Mouse (Mus musculus): ENCODE measurements around the gene Tubb5. TPM values are rescaled to one million over a fixed set of nuclear protein-coding genes. Genes with fewer than 3 reads are reported as not detected.

The Tubb5 gene
- total and polyA plus RNA-seq, 2 experiments from 2014 or later = 2,151 to 3,707 TPM

- no peaks in the 10 kb centered on the region for H3K4me1 ChIP-seq (ENCODE audit: insufficient read depth)
- no peaks in the 10 kb centered on the region for H3K36me3 ChIP-seq (ENCODE audit: insufficient read depth)
- TF ChIP-seq CTCF (IDR thresholded peaks at IDR 0.05; ENCODE audit: low read depth) = no peak
- H3K4me3 ChIP-seq (ENCODE audit: low read depth, low read length) = no peak overlapping the region
- ATAC-seq (no peak), DNase-seq (no peak)
- no peaks in the 10 kb centered on the region for H3K27me3 ChIP-seq (ENCODE audit: insufficient read depth, low read length)
- H3K9ac ChIP-seq = no peak overlapping the region
- no peak overlapping the region for H3K27ac ChIP-seq (ENCODE audit: low read depth, low read length)
- H3K4me2 ChIP-seq (ENCODE audit: low read depth) = no peak overlapping the region
- H3K9me3 ChIP-seq (ENCODE audit: low read length) = no peaks in the 10 kb centered on the region
Observed at GRCm38 (mm10) chr17:35787493-35787892, 50.6 kb downstream of the Tubb5 start.

- no peak overlapping the region for H3K27ac ChIP-seq (ENCODE audit: low read depth, low read length)
- H3K9ac ChIP-seq = no peak overlapping the region
- H3K4me3 ChIP-seq (ENCODE audit: low read depth, low read length) = no peak overlapping the region
- no peaks in the 10 kb centered on the region for H3K9me3 ChIP-seq (ENCODE audit: low read length)
- no peak for DNase-seq
- no peaks in the 10 kb centered on the region for H3K4me1 ChIP-seq (ENCODE audit: insufficient read depth)
- 84% methylated on average over 4 of the region's 4 CpGs for WGBS
- no peak for ATAC-seq
- no peaks in the 10 kb centered on the region for H3K27me3 ChIP-seq (ENCODE audit: insufficient read depth, low read length)
- TF ChIP-seq CTCF (IDR thresholded peaks at IDR 0.05; ENCODE audit: low read depth) = no peak
- no peaks in the 10 kb centered on the region for H3K36me3 ChIP-seq (ENCODE audit: insufficient read depth)
- no peak overlapping the region for H3K4me2 ChIP-seq (ENCODE audit: low read depth)
Observed at GRCm38 (mm10) chr17:35785140-35785539, 53.0 kb downstream of the Tubb5 start.

DNA sequence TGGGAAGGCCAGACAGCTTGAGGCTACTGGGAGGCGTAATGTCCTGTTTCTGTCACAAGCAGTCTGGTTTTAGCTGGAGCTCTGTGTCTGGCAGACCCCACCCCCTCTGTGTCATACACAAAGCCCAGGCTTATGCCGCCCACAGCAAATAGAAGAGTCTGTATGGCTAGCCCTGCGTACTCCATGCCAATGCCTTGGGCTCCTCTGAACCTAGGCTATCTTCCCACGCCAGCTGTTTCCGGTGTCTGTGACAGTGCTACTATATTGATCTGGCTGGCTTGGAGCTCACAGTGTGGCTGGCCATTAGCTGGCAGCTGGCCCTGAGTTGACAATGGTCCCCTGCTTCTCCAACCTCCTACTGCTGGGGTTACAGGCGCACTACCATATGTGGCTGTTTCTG, 54.2 kb downstream of the Tubb5 start:
- H3K36me3 ChIP-seq (ENCODE audit: insufficient read depth) = no peaks in the 10 kb centered on the region
- no peak overlapping the region for H3K27ac ChIP-seq (ENCODE audit: low read depth, low read length)
- ATAC-seq (peak; percentile 69), DNase-seq (peak; percentile 10)
- no peaks in the 10 kb centered on the region for H3K27me3 ChIP-seq (ENCODE audit: insufficient read depth, low read length)
- no peak overlapping the region for H3K9ac ChIP-seq
- no peaks in the 10 kb centered on the region for H3K9me3 ChIP-seq (ENCODE audit: low read length)
- no peak for TF ChIP-seq CTCF (IDR thresholded peaks at IDR 0.05; ENCODE audit: low read depth)
- 82% methylated on average over 6 of the region's 6 CpGs for WGBS
- no peak overlapping the region for H3K4me2 ChIP-seq (ENCODE audit: low read depth)
- no peak overlapping the region for H3K4me3 ChIP-seq (ENCODE audit: low read depth, low read length)
- no peaks in the 10 kb centered on the region for H3K4me1 ChIP-seq (ENCODE audit: insufficient read depth)

Small RNA genes lying within 50 kb of the gene (microRNA-seq; reads per million reads assigned to microRNA genes)
- 0 to 0.37 reads per million in 2 experiments for gene Gm28033

Other genes with a start within 250 kb of the Tubb5 start
- not detected in 2 replicates for gene Sfta2, start 236.8 kb downstream of the Tubb5 start, total RNA-seq (2014; rRNA removed)
- not detected in 2 replicates for gene Sfta2, start 236.8 kb downstream of the Tubb5 start, polyA plus RNA-seq (2015; fragmentation: Nextera tagmentation; extraction: Ambion mirVana)
- gene Gm9573, start 211.7 kb downstream of the Tubb5 start, total RNA-seq (2014; rRNA removed) = not detected in 2 replicates
- gene Gm9573, start 211.7 kb downstream of the Tubb5 start, polyA plus RNA-seq (2015; fragmentation: Nextera tagmentation; extraction: Ambion mirVana) = not detected in 2 replicates
- gene Mucl3, start 194.6 kb downstream of the Tubb5 start, total RNA-seq (2014; rRNA removed) = 0.15 TPM in 1 of 2 replicates, not detected in the other
- gene Mucl3, start 194.6 kb downstream of the Tubb5 start, polyA plus RNA-seq (2015; fragmentation: Nextera tagmentation; extraction: Ambion mirVana) = not detected in 2 replicates
- 29.5 and 42.0 TPM in 2 replicates for gene Vars2, start 170.7 kb downstream of the Tubb5 start, total RNA-seq (2014; rRNA removed)
- gene Vars2, start 170.7 kb downstream of the Tubb5 start, polyA plus RNA-seq (2015; fragmentation: Nextera tagmentation; extraction: Ambion mirVana) = 8.5 and 10.4 TPM in 2 replicates
- gene Gtf2h4, start 164.6 kb downstream of the Tubb5 start, total RNA-seq (2014; rRNA removed) = 21.2 and 30.9 TPM in 2 replicates
- 20.9 and 22.1 TPM in 2 replicates for gene Gtf2h4, start 164.6 kb downstream of the Tubb5 start, polyA plus RNA-seq (2015; fragmentation: Nextera tagmentation; extraction: Ambion mirVana)
- gene Ddr1, start 133.7 kb downstream of the Tubb5 start, total RNA-seq (2014; rRNA removed) = 53.0 and 59.8 TPM in 2 replicates
- gene Ddr1, start 133.7 kb downstream of the Tubb5 start, polyA plus RNA-seq (2015; fragmentation: Nextera tagmentation; extraction: Ambion mirVana) = 37.3 and 51.2 TPM in 2 replicates
- 8.9 and 9.0 TPM in 2 replicates for gene Ier3, start 16.6 kb downstream of the Tubb5 start, total RNA-seq (2014; rRNA removed)
- gene Ier3, start 16.6 kb downstream of the Tubb5 start, polyA plus RNA-seq (2015; fragmentation: Nextera tagmentation; extraction: Ambion mirVana) = 13.0 and 13.1 TPM in 2 replicates
- gene Flot1, start 15.1 kb downstream of the Tubb5 start, total RNA-seq (2014; rRNA removed) = 90.4 and 103 TPM in 2 replicates
- 104 and 113 TPM in 2 replicates for gene Flot1, start 15.1 kb downstream of the Tubb5 start, polyA plus RNA-seq (2015; fragmentation: Nextera tagmentation; extraction: Ambion mirVana)
- 15.3 and 20.4 TPM in 2 replicates for gene Mdc1, start 3.2 kb upstream of the Tubb5 start, total RNA-seq (2014; rRNA removed)
- gene Mdc1, start 3.2 kb upstream of the Tubb5 start, polyA plus RNA-seq (2015; fragmentation: Nextera tagmentation; extraction: Ambion mirVana) = 3.0 and 4.4 TPM in 2 replicates
- 6.1 and 9.7 TPM in 2 replicates for gene Nrm, start 23.0 kb upstream of the Tubb5 start, total RNA-seq (2014; rRNA removed)
- gene Nrm, start 23.0 kb upstream of the Tubb5 start, polyA plus RNA-seq (2015; fragmentation: Nextera tagmentation; extraction: Ambion mirVana) = 13.1 and 15.6 TPM in 2 replicates
- gene Ppp1r18, start 27.3 kb upstream of the Tubb5 start, total RNA-seq (2014; rRNA removed) = 29.5 and 38.9 TPM in 2 replicates
- 22.3 and 23.3 TPM in 2 replicates for gene Ppp1r18, start 27.3 kb upstream of the Tubb5 start, polyA plus RNA-seq (2015; fragmentation: Nextera tagmentation; extraction: Ambion mirVana)
- gene Dhx16, start 41.5 kb upstream of the Tubb5 start, total RNA-seq (2014; rRNA removed) = 33.0 and 33.2 TPM in 2 replicates
- 21.8 and 22.1 TPM in 2 replicates for gene Dhx16, start 41.5 kb upstream of the Tubb5 start, polyA plus RNA-seq (2015; fragmentation: Nextera tagmentation; extraction: Ambion mirVana)
- 31.6 and 32.8 TPM in 2 replicates for gene 2310061I04Rik, start 59.1 kb upstream of the Tubb5 start, total RNA-seq (2014; rRNA removed)
- gene 2310061I04Rik, start 59.1 kb upstream of the Tubb5 start, polyA plus RNA-seq (2015; fragmentation: Nextera tagmentation; extraction: Ambion mirVana) = 56.7 and 66.3 TPM in 2 replicates
- gene Atat1, start 71.8 kb upstream of the Tubb5 start, total RNA-seq (2014; rRNA removed) = 206 and 218 TPM in 2 replicates
- gene Atat1, start 71.8 kb upstream of the Tubb5 start, polyA plus RNA-seq (2015; fragmentation: Nextera tagmentation; extraction: Ambion mirVana) = 371 and 379 TPM in 2 replicates
- gene Mrps18b, start 78.1 kb upstream of the Tubb5 start, total RNA-seq (2014; rRNA removed) = 34.5 and 44.5 TPM in 2 replicates
- gene Mrps18b, start 78.1 kb upstream of the Tubb5 start, polyA plus RNA-seq (2015; fragmentation: Nextera tagmentation; extraction: Ambion mirVana) = 65.5 and 69.7 TPM in 2 replicates
- 42.9 and 60.2 TPM in 2 replicates for gene Ppp1r10, start 78.1 kb upstream of the Tubb5 start, total RNA-seq (2014; rRNA removed)
- gene Ppp1r10, start 78.1 kb upstream of the Tubb5 start, polyA plus RNA-seq (2015; fragmentation: Nextera tagmentation; extraction: Ambion mirVana) = 23.2 and 32.5 TPM in 2 replicates
- gene Abcf1, start 131.5 kb upstream of the Tubb5 start, total RNA-seq (2014; rRNA removed) = 55.9 and 60.4 TPM in 2 replicates
- 89.0 and 101 TPM in 2 replicates for gene Abcf1, start 131.5 kb upstream of the Tubb5 start, polyA plus RNA-seq (2015; fragmentation: Nextera tagmentation; extraction: Ambion mirVana)
- gene Gnl1, start 141.5 kb upstream of the Tubb5 start, total RNA-seq (2014; rRNA removed) = 86.2 and 115 TPM in 2 replicates
- 63.1 and 83.4 TPM in 2 replicates for gene Gnl1, start 141.5 kb upstream of the Tubb5 start, polyA plus RNA-seq (2015; fragmentation: Nextera tagmentation; extraction: Ambion mirVana)
- 38.4 and 49.8 TPM in 2 replicates for gene Prr3, start 141.9 kb upstream of the Tubb5 start, total RNA-seq (2014; rRNA removed)
- 83.1 and 93.9 TPM in 2 replicates for gene Prr3, start 141.9 kb upstream of the Tubb5 start, polyA plus RNA-seq (2015; fragmentation: Nextera tagmentation; extraction: Ambion mirVana)
- 0.33 and 1.0 TPM in 2 replicates for gene H2-T24, start 182.3 kb upstream of the Tubb5 start, total RNA-seq (2014; rRNA removed)
- 1.6 and 4.7 TPM in 2 replicates for gene H2-T24, start 182.3 kb upstream of the Tubb5 start, polyA plus RNA-seq (2015; fragmentation: Nextera tagmentation; extraction: Ambion mirVana)
- gene H2-T23, start 194.5 kb upstream of the Tubb5 start, total RNA-seq (2014; rRNA removed) = 9.0 and 10.2 TPM in 2 replicates
- 6.4 and 6.9 TPM in 2 replicates for gene H2-T23, start 194.5 kb upstream of the Tubb5 start, polyA plus RNA-seq (2015; fragmentation: Nextera tagmentation; extraction: Ambion mirVana)
- 10.3 and 13.1 TPM in 2 replicates for gene H2-T22, start 204.4 kb upstream of the Tubb5 start, total RNA-seq (2014; rRNA removed)
- gene H2-T22, start 204.4 kb upstream of the Tubb5 start, polyA plus RNA-seq (2015; fragmentation: Nextera tagmentation; extraction: Ambion mirVana) = 6.2 and 6.5 TPM in 2 replicates
- 0.31 TPM in 1 of 2 replicates, not detected in the other for gene Gm6034, start 204.7 kb upstream of the Tubb5 start, total RNA-seq (2014; rRNA removed)
- not detected in 2 replicates for gene Gm6034, start 204.7 kb upstream of the Tubb5 start, polyA plus RNA-seq (2015; fragmentation: Nextera tagmentation; extraction: Ambion mirVana)
- 0.15 TPM in 1 of 2 replicates, not detected in the other for gene Gm11127, start 220.1 kb upstream of the Tubb5 start, total RNA-seq (2014; rRNA removed)
- not detected in 2 replicates for gene Gm11127, start 220.1 kb upstream of the Tubb5 start, polyA plus RNA-seq (2015; fragmentation: Nextera tagmentation; extraction: Ambion mirVana)